Mouse (Mus musculus) left cerebral cortex, adult 8-10 months (tissue): ENCODE measurements at regions not wholly inside any gene's neighbourhood (a gene's known extent, or its start where the extent isn't known, plus 50 kb on each side); places are given as distances from the start of the nearest gene placed in this dataset.
A peak's percentile ranks its signal among the peaks of the same experiment; 100 is the strongest.

ENCODE experiments used
- DNase-seq, 2 experiments: peaks; one replicate each; pipeline ENCODE4 v3.0.0; 2022; ENCODE audit warnings: low spot score in 2 of 2

- DNase-seq, result no peak
Measured at GRCm38 (mm10) chr1:155472112-155472955, 55.1 kb upstream of the Xpr1 start.

- no peak for DNase-seq
Measured at GRCm38 (mm10) chr1:155472956-155473646, 55.9 kb upstream of the Xpr1 start.

DNA sequence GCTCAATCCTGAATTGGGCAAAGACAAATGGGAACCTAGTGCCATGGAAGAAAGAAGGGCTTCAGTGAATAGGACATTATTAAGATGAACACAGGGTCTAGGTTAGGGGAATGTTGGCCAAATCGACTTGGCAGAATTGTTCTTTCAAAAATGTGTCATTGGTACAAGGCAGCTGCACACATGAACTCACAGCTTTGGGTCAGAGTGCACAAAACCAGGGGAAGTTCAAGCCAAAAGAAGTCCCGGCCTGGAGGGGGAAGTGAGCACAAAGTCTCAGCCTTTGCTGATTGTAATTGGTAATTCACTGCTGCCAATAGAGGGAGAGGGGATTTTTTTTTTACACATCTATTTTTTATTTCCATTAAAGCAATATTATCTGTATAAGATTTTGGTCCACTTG lies 57.8 kb upstream of the Xpr1 start:
- DNase-seq, result no peak

GRCm38 (mm10) chr1:155476237-155476636 lies 59.0 kb upstream of the Xpr1 start:
- no peak for DNase-seq

DNA sequence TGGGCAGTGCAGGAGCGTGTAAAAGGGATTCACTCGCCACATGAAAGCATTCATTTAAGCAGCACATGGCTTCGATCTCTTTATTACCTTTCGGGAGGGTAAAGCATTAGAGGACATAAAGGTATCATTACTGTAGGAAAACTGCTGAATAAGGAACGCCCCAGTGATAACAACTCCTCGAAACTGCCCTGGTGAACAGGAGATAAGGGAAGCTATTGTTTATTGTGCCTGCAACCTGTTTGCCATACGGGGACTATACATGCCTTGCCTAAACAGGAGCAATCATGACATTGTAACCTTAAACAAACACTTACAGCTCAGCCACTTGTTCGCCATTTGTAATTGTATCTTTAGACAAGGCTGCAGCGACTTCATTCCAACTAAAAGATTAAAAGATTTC lies 64.9 kb upstream of the Xpr1 start:
- no peak for DNase-seq

- no peak for DNase-seq
Measured at GRCm38 (mm10) chr1:155482760-155483159, 65.5 kb upstream of the Xpr1 start.

DNA sequence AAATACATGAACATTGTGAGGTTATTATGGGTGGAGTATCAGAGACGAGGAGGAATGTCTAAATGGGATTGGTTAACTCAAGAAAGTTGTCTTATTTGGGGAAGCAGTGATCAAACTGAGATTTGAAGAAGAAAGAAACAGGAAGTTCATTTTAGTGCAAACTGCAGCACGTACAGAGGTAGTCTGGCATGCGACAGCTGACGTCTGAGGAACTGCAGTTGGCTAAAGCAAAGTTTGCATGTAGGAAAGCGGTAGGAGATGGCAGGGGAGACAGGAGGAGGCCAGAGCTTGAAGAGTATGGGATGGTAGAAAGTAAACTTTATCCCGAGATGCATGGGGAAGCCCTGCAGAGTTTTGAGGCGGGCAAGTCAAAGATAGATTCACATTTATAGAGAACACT lies 66.5 kb upstream of the Xpr1 start:
- no peak for DNase-seq

- DNase-seq, result no peak
Measured at GRCm38 (mm10) chr1:155487796-155488195, 70.1 kb upstream of the Acbd6 start.

DNA sequence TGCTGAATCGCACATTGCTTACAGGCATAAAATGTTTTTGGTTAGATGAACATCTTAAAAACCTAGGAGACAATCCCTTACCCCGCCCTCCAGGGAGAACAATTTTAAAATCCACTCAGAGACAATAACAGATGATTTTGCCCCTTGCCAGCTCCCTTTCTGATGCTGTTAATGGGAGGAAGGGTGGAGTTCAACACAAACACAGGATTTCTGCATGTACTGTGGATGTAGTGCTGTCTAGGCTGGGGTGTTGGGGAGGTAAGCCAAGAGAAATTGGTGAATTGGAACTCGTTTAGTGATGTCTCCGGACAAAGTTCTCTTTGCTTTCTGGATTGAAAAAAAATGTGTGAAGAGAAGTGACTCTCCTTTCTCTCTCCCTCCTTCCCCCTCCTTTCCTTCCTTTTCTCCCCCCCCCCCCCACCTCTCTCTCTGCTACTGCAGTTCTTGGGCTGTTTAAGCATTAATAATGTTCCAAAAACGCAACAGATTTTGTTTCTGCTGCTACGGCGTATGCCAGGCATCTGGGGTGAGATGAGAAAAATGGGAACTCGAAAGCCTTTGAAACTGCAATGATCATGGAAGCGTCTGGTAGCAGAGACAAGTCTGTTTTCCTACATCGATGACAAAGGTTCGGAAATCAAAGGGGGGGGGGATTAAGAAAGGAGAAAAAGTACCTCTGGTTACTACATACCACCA lies 68.8 kb upstream of the Acbd6 start:
- DNase-seq, result no peak

DNA sequence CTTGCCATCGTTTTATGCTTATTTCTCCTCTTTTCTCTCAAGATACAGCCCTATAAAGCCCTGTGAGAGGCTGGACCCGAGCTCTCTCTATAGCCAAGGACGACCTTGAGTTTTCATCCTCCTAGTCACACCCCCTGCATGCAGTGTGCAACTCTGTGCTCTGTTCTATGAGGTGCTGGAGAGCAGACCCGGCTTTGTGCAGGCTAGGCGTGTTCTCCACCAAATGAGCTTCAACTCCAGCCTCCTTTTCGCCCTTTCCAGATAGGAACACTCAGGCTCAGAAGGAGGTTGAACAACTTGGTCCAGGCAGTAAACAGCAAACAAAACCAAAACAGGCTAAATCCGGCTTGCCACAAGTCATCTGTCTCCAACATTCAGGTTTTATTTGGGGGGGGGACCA lies 67.8 kb upstream of the Acbd6 start:
- no peak for DNase-seq

- no peak for DNase-seq
Measured at GRCm38 (mm10) chr1:155491205-155492026, 66.5 kb upstream of the Acbd6 start.

DNA sequence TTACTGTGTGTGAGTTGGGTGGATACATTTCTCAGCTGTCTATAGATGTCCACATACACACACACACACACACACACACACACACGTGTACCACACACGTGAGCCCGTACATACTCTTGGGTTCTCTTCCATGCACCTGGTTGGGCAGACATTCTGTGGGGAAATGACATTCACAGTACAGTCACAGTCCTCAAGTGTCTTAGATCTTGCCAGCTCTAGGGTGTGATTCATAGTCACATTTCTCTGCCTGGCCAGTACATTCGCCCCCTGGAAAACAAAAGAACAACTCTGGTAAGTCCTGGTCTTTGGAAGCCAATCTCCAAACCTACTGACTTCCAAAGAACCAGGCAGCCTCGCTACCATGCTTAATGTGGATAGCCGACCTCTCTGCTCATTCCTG lies 64.6 kb upstream of the Acbd6 start:
- DNase-seq, result peak in 1 of 2 experiments; percentile 36

DNA sequence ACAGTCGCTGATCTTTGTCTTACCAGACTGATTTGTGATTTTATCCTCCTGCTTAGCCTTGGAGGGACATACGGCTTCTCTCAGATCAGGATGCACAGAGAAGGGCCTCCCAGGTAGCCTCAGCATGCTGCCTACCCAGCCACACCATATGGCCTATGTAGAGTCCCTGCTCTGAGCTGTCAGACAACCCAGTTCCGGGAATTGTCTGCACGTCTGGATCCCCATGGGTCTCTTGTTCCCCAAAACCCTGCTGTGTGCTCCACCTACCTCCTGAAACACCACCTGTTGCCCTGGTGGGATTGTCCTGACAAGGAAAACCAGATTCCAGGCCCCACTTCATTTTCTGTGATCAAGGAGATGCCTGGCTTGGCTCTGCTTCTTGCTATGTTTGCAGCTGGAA lies 64.1 kb upstream of the Acbd6 start:
- DNase-seq, result no peak

- DNase-seq, result no peak
Measured at GRCm38 (mm10) chr1:155494347-155494746, 63.6 kb upstream of the Acbd6 start.

GRCm38 (mm10) chr1:155499735-155500134 lies 58.2 kb upstream of the Acbd6 start:
- DNase-seq, result no peak

DNA sequence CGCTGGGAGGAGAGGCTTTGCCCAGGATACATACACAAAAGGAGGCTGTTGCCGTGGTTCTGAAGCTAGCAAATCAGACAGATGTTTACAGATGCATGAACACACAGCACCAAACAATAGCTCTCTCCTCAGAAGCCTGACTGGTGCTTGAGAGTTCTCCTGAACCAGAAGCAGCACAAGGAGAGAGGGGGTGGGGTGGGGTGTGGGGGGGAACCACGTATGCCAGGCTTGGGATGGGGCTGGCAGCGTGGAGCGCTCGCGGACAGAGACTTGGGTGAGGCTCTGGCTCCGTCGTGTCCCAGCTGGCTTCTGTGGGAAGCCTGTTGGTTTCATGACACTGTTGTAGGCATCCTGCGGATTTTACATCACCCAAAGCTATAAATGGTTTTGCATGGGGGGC lies 55.1 kb upstream of the Acbd6 start:
- DNase-seq, result no peak

DNA sequence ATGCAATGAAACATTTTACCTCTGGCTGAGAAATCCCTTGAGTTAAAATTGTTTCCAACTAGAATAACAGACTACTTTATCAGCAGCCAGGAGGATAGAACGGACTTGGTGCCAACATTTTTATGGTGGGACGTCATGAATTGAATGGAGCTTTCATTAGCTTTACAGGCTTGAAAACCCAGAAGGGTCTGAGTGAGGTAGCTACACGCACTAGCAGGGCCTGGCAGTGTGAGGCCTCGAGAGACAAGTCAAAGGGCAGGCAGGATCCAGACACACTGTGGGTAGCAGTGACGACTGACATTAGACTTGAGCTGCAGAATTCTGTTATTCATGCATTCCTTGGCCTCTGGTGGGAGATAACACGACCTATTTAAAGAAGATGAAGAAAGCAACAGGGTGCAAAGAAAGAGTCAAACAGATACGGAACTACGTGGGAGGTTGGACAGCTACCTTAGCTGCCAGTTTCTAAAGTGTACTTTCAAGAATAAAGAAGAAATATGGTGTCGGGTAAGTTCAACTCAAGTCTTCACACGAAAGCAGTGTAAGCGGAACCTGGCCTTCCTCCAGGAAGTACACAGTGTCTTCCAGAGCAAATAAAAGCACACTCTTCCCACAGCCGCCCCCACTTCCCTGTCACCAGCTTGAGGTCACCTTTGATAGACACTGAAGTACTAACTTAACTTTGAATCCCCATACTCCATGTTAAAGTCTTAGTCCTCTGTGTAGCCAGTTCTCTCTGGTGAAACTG lies 53.2 kb upstream of the Acbd6 start:
- no peak for DNase-seq

GRCm38 (mm10) chr1:155505361-155506077 lies 52.4 kb upstream of the Acbd6 start:
- DNase-seq, result no peak
